Mouse (Mus musculus) R1 (cell line): Measurements from ENCODE around the gene Fbxo40.

Source experiments
- DNase-seq: peaks from one replicate; pipeline ENCODE4 v3.0.0-alpha.2; 2018; ENCODE audit warnings: low read depth, low spot score

The Fbxo40 gene

DNA sequence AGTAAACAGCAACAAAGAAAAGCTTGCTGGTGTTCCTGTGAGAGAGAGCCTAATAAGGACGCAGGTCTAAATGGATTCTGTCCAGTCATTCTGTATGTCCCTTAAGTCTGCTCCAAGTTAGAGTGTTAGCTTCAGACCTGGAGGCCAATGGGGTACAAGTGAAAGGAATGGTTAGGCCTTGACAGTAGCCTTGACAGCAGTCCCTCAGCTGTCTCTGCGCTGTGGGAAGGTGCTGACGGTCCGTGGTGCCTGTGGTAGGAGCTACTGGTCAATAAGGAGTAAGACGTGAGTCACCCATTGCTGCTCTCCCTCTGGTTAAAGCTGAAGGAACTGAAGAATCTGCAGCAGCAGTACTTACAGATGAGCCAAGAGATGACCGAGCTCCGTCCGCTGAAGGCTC lies 66.0 kb downstream of the Fbxo40 start:
- no peak for DNase-seq

DNA sequence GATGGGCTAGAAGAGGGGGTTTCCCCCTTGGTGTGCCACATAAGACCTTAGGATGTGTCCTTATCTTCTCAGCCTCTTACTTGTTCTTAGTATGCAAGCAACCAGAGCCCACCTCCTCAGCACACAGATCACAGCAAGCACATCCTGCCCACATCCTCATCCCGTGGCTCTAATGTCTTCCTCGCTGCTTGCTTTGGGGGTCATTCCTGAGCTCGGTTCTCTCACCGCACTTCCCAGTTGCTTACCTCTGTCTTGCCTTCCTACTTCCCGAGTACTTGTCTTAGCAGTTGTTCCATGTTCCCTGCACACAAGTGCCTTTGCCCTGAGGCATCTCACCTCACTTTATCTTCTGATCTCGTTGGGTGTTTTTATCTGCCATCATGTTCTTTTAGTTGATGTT lies 68.3 kb downstream of the Fbxo40 start:
- DNase-seq = no peak

DNA sequence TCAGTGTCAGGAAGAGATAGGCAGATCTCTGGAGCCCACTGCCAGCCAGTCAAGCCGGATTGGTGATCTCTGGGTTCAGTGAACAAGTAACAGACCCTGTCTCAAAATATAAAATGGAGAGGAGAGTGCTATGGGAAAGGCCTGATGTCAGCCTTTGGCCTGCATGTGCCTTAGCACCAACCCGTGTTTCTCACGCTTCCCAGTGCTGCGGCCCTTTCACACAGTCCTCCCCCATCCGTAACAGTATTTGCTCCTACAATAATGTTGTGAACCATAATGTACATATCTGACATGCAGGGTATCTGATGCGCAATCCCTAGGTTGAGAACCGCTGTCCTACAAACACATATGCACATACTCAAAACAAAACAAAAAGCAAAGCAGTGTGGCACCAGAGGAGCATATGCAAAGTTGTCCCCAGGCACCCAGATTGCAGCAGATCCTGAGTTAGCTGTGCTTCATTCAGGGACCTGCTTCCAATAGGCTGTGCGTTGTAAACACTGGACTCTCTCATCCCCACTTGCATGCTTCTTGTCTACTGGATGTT lies 69.1 kb downstream of the Fbxo40 start:
- DNase-seq = no peak

DNA sequence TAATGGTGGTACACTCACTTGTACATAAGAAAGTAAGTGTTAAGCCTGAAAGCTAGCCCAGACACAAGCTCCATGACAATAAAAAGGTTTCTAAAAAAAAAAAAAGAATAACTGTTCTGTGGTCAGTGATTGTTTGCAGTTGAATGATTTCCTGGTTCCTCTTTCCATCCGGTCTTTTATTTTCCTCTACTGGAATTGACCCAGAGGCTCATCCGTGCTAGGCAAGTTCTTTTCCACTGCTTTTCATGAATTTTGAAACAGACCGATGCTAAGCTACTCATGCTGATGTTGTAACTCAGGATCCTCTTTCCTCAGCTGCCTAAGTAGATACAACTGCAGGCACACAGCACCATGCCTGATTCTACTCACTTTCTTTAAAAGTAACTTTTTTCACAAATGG lies 69.9 kb downstream of the Fbxo40 start:
- no peak for DNase-seq

DNA sequence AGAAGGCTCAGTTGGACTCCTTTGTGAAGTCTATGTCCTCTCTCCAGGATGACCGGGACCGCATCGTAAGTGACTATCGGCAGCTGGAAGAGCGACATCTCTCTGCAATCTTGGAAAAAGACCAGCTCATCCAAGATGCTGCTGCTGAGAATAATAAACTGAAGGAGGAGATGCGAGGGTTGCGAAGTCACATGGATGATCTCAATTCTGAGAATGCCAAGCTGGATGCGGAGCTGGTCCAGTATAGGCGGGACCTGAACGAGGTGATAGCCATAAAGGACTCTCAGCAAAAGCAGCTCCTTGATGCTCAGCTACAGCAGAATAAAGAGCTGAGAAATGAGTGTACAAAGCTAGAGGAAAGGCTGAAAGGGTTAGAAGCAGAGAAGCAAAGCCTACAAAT lies 71.8 kb downstream of the Fbxo40 start:
- DNase-seq = no peak

DNA sequence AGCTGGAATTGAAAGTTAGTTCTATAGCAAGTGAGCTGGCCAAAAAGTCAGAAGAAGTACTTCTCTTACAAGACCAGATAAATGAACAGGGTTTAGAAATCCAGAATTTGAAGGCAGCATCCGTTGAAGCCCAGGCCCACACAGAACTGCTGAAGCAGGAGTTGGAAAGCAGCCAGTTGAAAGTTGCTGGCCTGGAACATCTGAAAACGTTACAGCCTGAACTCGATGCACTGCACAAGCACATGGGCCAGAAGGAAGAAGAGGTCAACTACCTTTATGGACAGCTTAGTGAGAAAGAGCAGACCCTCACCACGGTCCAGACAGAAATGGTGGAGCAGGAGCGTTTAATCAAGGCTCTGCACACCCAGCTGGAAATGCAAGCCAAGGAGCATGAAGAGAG lies 76.1 kb downstream of the Fbxo40 start:
- DNase-seq = no peak
